Mouse (Mus musculus) midbrain, embryonic 11.5 days (tissue): Measurements from ENCODE around the gene Tuba1c. TPM values are rescaled to one million over a fixed set of nuclear protein-coding genes. Genes with fewer than 3 reads are reported as not detected.
A peak's percentile ranks its signal among the peaks of the same experiment; 100 is the strongest.
"Not testable (repeated sequence)": the region's sequence is repeated elsewhere in the genome, so short reads cannot be mapped to it uniquely, and the experiment has no call there.

Experiments used
- ATAC-seq: fragments of 200-750 bp; cut with Nextera tagmentation; 2 replicates; pipeline ENCODE4 v1.8.0; 2017; ENCODE audit warnings: moderate TSS enrichment, moderate library complexity; ENCODE audit not compliant: low FRiP score
- DNase-seq: peaks from one replicate; pipeline ENCODE4 v3.0.0; 2015; ENCODE audit warnings: low spot score; ENCODE audit errors: missing footprints
- H3K27ac ChIP-seq: fragments of 300-500 bp; sonication (generic); 2 replicates; pipeline ENCODE4 v1.5.1; 2014; ENCODE audit warnings: low read depth, low read length
- H3K27me3 ChIP-seq: fragments of 300-500 bp; sonication (generic); 2 replicates; pipeline ENCODE4 v1.6.1; 2014; ENCODE audit warnings: mild to moderate bottlenecking, low read length, moderate library complexity, mixed read lengths; ENCODE audit not compliant: control insufficient read depth, insufficient read depth
- H3K36me3 ChIP-seq: fragments of 300-500 bp; sonication (generic); 2 replicates; pipeline ENCODE4 v1.6.1; 2014; ENCODE audit warnings: mild to moderate bottlenecking, low read length, moderate library complexity, mixed read lengths; ENCODE audit not compliant: control insufficient read depth, insufficient read depth
- H3K4me1 ChIP-seq: fragments of 300-500 bp; sonication (generic); 2 replicates; pipeline ENCODE4 v1.6.1; 2014; ENCODE audit warnings: low read length; ENCODE audit not compliant: control insufficient read depth, insufficient read depth
- H3K4me2 ChIP-seq: fragments of 300-500 bp; sonication (generic); 2 replicates; pipeline ENCODE4 v1.6.1; 2014; ENCODE audit warnings: mild to moderate bottlenecking, moderate library complexity
- H3K4me3 ChIP-seq: fragments of 300-500 bp; sonication (generic); 2 replicates; pipeline ENCODE4 v1.5.1; 2014; ENCODE audit warnings: low read depth, low read length
- H3K9ac ChIP-seq: fragments of 300-500 bp; sonication (generic); 2 replicates; pipeline ENCODE4 v1.6.1; 2014; ENCODE audit warnings: low read length
- H3K9me3 ChIP-seq: fragments of 300-500 bp; sonication (generic); 2 replicates; pipeline ENCODE4 v1.6.1; 2016; ENCODE audit warnings: low read length; ENCODE audit not compliant: control insufficient read depth
- WGBS: fragments of 180-500 bp; shearing (Covaris S2); extraction: QIAGEN DNeasy Blood & Tissue Kit; methylation state at CpG from one replicate; pipeline ENCODE4 v1.1.7; 2014; 5-methylcytosine and 5-hydroxymethylcytosine counted together
- polyA plus RNA-seq: library from polyadenylated mRNA; unstranded; fragments of >200 nt; fragmentation: Nextera tagmentation; extraction: Ambion mirVana; gene quantifications from 2 replicates; pipeline ENCODE4 v1.2.1, GENCODE M21; 2014

The Tuba1c gene
- polyA plus RNA-seq, 1 experiment from 2014 or later: 106 TPM

- peak overlapping the region; percentile 14; the same call in 1 of the 2 replicates for H3K9ac ChIP-seq
- ATAC-seq: 0 out of 2 replicates have a peak, but pooled peaks have one; percentile 46
- H3K4me3 ChIP-seq: peak overlapping the region; percentile 27
- no peak overlapping the region for H3K27ac ChIP-seq
- H3K4me1 ChIP-seq: peaks cover 6% of the 10 kb centered on the region
- no peaks in the 10 kb centered on the region for H3K9me3 ChIP-seq
- H3K27me3 ChIP-seq: peaks cover 51% of the 10 kb centered on the region
- peak overlapping the region; percentile 34 for H3K4me2 ChIP-seq
- DNase-seq: peak; percentile 93
- no peaks in the 10 kb centered on the region for H3K36me3 ChIP-seq
- WGBS: 0% methylated on average over 34 of the region's 37 CpGs
Measured at GRCm38 (mm10) chr15:99055511-99055961, 25.8 kb downstream of the Tuba1c start.

GRCm38 (mm10) chr15:99056332-99056731 lies 26.6 kb downstream of the Tuba1c start:
- Histone ChIP-seq H3K27me3 (peaks cover 51% of the 10 kb centered on the region), H3K9ac (no peak overlapping the region), H3K4me3 (no peak overlapping the region), H3K36me3 (no peaks in the 10 kb centered on the region), H3K27ac (no peak overlapping the region), H3K4me1 (peaks cover 6% of the 10 kb centered on the region), H3K9me3 (no peaks in the 10 kb centered on the region), H3K4me2 (peak overlapping the region; percentile 34; the same call in 1 of the 2 replicates)
- 9% methylated on average over 14 of the region's 14 CpGs for WGBS
- ATAC-seq (no peak), DNase-seq (peak; percentile 94)

- Histone ChIP-seq H3K27ac (no peak overlapping the region), H3K9ac (no peak overlapping the region), H3K36me3 (no peaks in the 10 kb centered on the region), H3K27me3 (no peaks in the 10 kb centered on the region), H3K4me1 (no peaks in the 10 kb centered on the region), H3K9me3 (no peaks in the 10 kb centered on the region), H3K4me3 (no peak overlapping the region), H3K4me2 (no peak overlapping the region)
- ATAC-seq (no peak), DNase-seq (no peak)
- WGBS: 83% methylated on average over 12 of the region's 12 CpGs
Measured at GRCm38 (mm10) chr15:99065557-99066165, 36.0 kb downstream of the Tuba1c start.

GRCm38 (mm10) chr15:99071988-99072387 lies 42.3 kb downstream of the Tuba1c start:
- no peak overlapping the region for H3K9ac ChIP-seq
- peaks cover 13% of the 10 kb centered on the region for H3K4me1 ChIP-seq
- H3K4me3 ChIP-seq: no peak overlapping the region
- WGBS: 96% methylated on average over 1 of the region's 1 CpGs
- H3K27me3 ChIP-seq: no peaks in the 10 kb centered on the region
- H3K4me2 ChIP-seq: no peak overlapping the region
- ATAC-seq (no peak), DNase-seq (no peak)
- no peak overlapping the region for H3K27ac ChIP-seq
- no peaks in the 10 kb centered on the region for H3K36me3 ChIP-seq
- no peaks in the 10 kb centered on the region for H3K9me3 ChIP-seq

GRCm38 (mm10) chr15:99074019-99074599 lies 44.4 kb downstream of the Tuba1c start, which contains the start of gene Troap:
Troap (plus strand) TSS chr15:99074575.
- Histone ChIP-seq H3K36me3 (peaks cover 8% of the 10 kb centered on the region), H3K9me3 (no peaks in the 10 kb centered on the region), H3K27ac (peak within 1 kb of the TSS; percentile 92), H3K4me1 (peaks cover 13% of the 10 kb centered on the region), H3K9ac (peak within 1 kb of the TSS; percentile 88), H3K4me3 (peak within 1 kb of the TSS; percentile 67), H3K27me3 (no peaks in the 10 kb centered on the region), H3K4me2 (peak within 1 kb of the TSS; percentile 72)
- DNase-seq: no peak
- peak; percentile 62 for ATAC-seq
- 26% methylated on average over 9 of the region's 9 CpGs for WGBS

GRCm38 (mm10) chr15:99074600-99075333 lies 45.1 kb downstream of the Tuba1c start:
- under 1% methylated on average over 44 of the region's 44 CpGs for WGBS

GRCm38 (mm10) chr15:99076011-99076410 lies 46.3 kb downstream of the Tuba1c start:
- not testable (repeated sequence) for ATAC-seq, H3K36me3 ChIP-seq, H3K27me3 ChIP-seq, DNase-seq, H3K9me3 ChIP-seq, H3K27ac ChIP-seq
- H3K4me3 ChIP-seq: peak overlapping the region; percentile 67; the same call in 1 of the 2 replicates
- H3K4me1 ChIP-seq: peaks cover 13% of the 10 kb centered on the region
- H3K9ac ChIP-seq: peak overlapping the region; percentile 88
- WGBS: 98% methylated on average over 3 of the region's 3 CpGs
- peak overlapping the region; percentile 72 for H3K4me2 ChIP-seq

More at GRCm38 (mm10) chr15:99074600-99075333, 45.1 kb downstream of the Tuba1c start:
- Histone ChIP-seq H3K4me1 (peaks cover 13% of the 10 kb centered on the region), H3K9ac (peak overlapping the region; percentile 88), H3K4me3 (peak overlapping the region; percentile 67), H3K4me2 (peak overlapping the region; percentile 72), H3K27me3 (no peaks in the 10 kb centered on the region), H3K36me3 (peaks cover 8% of the 10 kb centered on the region), H3K27ac (peak overlapping the region; percentile 92), H3K9me3 (no peaks in the 10 kb centered on the region)
- DNase-seq (peak; percentile 99), ATAC-seq (peak; percentile 98)

GRCm38 (mm10) chr15:99078181-99078910 lies 48.7 kb downstream of the Tuba1c start:
- ATAC-seq: no peak
- WGBS: 84% methylated on average over 15 of the region's 15 CpGs
- H3K36me3 ChIP-seq: peaks cover 16% of the 10 kb centered on the region

More at GRCm38 (mm10) chr15:99078181-99078910, 48.7 kb downstream of the Tuba1c start:
- H3K4me3 ChIP-seq: no peak overlapping the region
- H3K9ac ChIP-seq: no peak overlapping the region
- no peak for DNase-seq
- H3K27me3 ChIP-seq: no peaks in the 10 kb centered on the region
- H3K27ac ChIP-seq: no peak overlapping the region
- no peaks in the 10 kb centered on the region for H3K9me3 ChIP-seq
- H3K4me2 ChIP-seq: no peak overlapping the region
- H3K4me1 ChIP-seq: peaks cover 13% of the 10 kb centered on the region
